12 mouse cellular contexts compared by ENCODE assay signal in the genomic region with DNA sequence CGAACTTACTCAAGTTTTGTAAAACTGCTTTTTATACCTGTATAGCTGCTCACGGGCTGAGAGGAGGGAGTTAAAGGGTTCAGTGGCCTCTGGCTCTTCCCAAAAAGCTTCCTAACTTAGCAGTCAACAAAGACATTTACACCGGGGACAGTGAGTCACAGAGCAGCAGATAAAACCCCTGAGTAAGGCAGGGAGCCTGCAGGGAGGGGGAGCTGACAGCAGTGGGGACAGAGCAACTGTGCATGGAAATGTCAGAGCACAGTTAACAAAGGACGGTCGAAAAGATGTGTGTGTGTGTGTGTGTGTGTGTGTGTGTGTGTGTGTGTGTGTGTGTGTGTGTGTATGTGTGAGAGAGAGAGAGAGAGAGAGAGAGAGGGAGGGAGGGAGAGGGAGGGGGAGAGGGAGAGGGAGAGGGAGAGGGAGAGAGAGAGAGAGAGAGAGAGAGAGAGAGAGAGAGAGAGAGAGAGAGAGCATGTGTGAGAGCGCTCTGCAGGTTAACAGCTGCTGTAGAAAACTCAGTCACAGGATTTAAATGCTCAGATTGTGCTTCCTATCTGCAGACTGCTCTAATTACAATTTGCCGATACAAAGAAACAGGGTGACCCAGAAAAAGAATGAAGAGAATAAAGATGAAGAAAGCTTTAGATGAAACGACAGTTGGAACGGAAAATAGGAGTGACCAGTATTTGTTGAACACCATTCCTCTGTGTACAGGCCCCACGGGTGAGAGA.
DNase-seq lines count a peak whose midpoint lies in the region; ATAC-seq and TF ChIP-seq lines count a peak whose summit lies in the region.
"Had no signal": no experiment of that assay in that cellular context is flagged by ENCODE, and none has a peak within 500 bp of the region (broad histone marks: within the 10 kb centered on the region; RNA-seq: fewer than 3 reads in every experiment).

No protein-coding gene starts in this region.

- H3K4me3 ChIP-seq in heart, embryonic 12.5 days: no peak overlapping the region
- H3K4me3 ChIP-seq in heart, adult 2 months: no peak overlapping the region
- no peak overlapping the region for H3K4me3 ChIP-seq in forebrain, embryonic 14.5 days (ENCODE audit: low read depth, low read length)
- no peak overlapping the region for H3K4me3 ChIP-seq in midbrain, postnatal 0 days (ENCODE audit: low read depth, low read length)
- H3K4me3 ChIP-seq: limb, embryonic 12.5 days; lung, embryonic 15.5 days had no signal

- H3K79me2 ChIP-seq in heart, adult 2 months (replicated peaks; ENCODE audit: control insufficient read depth, insufficient read depth, low read length): no peaks in the 10 kb centered on the region

- H3K27ac ChIP-seq in heart, embryonic 12.5 days (ENCODE audit: poor library complexity, severe bottlenecking): peak overlapping the region; percentile 54; the same call in 1 of the 2 replicates
- H3K27ac ChIP-seq in heart, adult 2 months: no peak overlapping the region
- H3K27ac ChIP-seq in forebrain, embryonic 14.5 days (ENCODE audit: low read depth, low read length): peak overlapping the region; percentile 39
- H3K27ac ChIP-seq in midbrain, postnatal 0 days (ENCODE audit: low read depth, low read length): no peak overlapping the region
- H3K27ac ChIP-seq: limb, embryonic 12.5 days; lung, embryonic 15.5 days had no signal

- 41% methylated on average over 10 of the region's 10 CpGs for WGBS in heart, embryonic 12.5 days
- 40% methylated on average over 10 of the region's 10 CpGs for WGBS in heart, adult 2 months
- 43% methylated on average over 10 of the region's 10 CpGs for WGBS in forebrain, embryonic 14.5 days
- WGBS in midbrain, postnatal 0 days: 39% methylated on average over 9 of the region's 10 CpGs

- H3K27me3 ChIP-seq in heart, embryonic 12.5 days (replicated peaks): no peaks in the 10 kb centered on the region
- H3K27me3 ChIP-seq in heart, adult 2 months (ENCODE audit: control insufficient read depth, insufficient read depth, low read length): no peaks in the 10 kb centered on the region
- H3K27me3 ChIP-seq in forebrain, embryonic 14.5 days (replicated peaks; ENCODE audit: control insufficient read depth, insufficient read depth, low read length): no peaks in the 10 kb centered on the region
- H3K27me3 ChIP-seq in midbrain, postnatal 0 days (ENCODE audit: insufficient read depth, low read length): no peaks in the 10 kb centered on the region
- H3K27me3 ChIP-seq: limb, embryonic 12.5 days; lung, embryonic 15.5 days had no signal

- peak overlapping the region; percentile 39 for H3K4me2 ChIP-seq in heart, embryonic 12.5 days
- no peak overlapping the region for H3K4me2 ChIP-seq in forebrain, embryonic 14.5 days (ENCODE audit: low read length)
- no peak overlapping the region for H3K4me2 ChIP-seq in midbrain, postnatal 0 days (ENCODE audit: low read depth, low read length, poor library complexity, severe bottlenecking)
- H3K4me2 ChIP-seq: limb, embryonic 12.5 days; lung, embryonic 15.5 days had no signal

- H3K36me3 ChIP-seq in heart, embryonic 12.5 days: peaks cover 2% of the 10 kb centered on the region; the same call in 1 of the 2 replicates
- H3K36me3 ChIP-seq in heart, adult 2 months (ENCODE audit: control insufficient read depth, insufficient read depth, low read length): peaks cover 16% of the 10 kb centered on the region
- no peaks in the 10 kb centered on the region for H3K36me3 ChIP-seq in forebrain, embryonic 14.5 days (ENCODE audit: control insufficient read depth, insufficient read depth, low read length)
- H3K36me3 ChIP-seq in midbrain, postnatal 0 days (ENCODE audit: insufficient read depth, low read length): peaks cover 8% of the 10 kb centered on the region; the same call in 1 of the 2 replicates
- H3K36me3 ChIP-seq: lung, embryonic 15.5 days had no signal

- intact Hi-C loops in heart, adult 2 months (cut with DNase I): no loop called here

- no peak for TF ChIP-seq EP300 in heart, adult 2 months (IDR thresholded peaks at IDR 0.05; ENCODE audit: insufficient read depth, low read depth, low read length)

- no peak overlapping the region for H3K9ac ChIP-seq in heart, embryonic 12.5 days
- H3K9ac ChIP-seq in heart, adult 2 months (ENCODE audit: low read depth, low read length): no peak overlapping the region
- peak overlapping the region; percentile 1; the same call in 1 of the 2 replicates for H3K9ac ChIP-seq in forebrain, embryonic 14.5 days (ENCODE audit: low read length)
- H3K9ac ChIP-seq in midbrain, postnatal 0 days (replicated peaks; ENCODE audit: low read length, poor library complexity, severe bottlenecking): no peak overlapping the region
- H3K9ac ChIP-seq: limb, embryonic 12.5 days; lung, embryonic 15.5 days had no signal

- H3K9me3 ChIP-seq in heart, embryonic 12.5 days (replicated peaks): no peaks in the 10 kb centered on the region
- no peaks in the 10 kb centered on the region for H3K9me3 ChIP-seq in forebrain, embryonic 14.5 days (replicated peaks; ENCODE audit: control insufficient read depth, low read length)
- no peaks in the 10 kb centered on the region for H3K9me3 ChIP-seq in midbrain, postnatal 0 days (ENCODE audit: low read length)
- H3K9me3 ChIP-seq: limb, embryonic 12.5 days; lung, embryonic 15.5 days had no signal

- TF ChIP-seq CTCF in heart, adult 2 months (IDR thresholded peaks at IDR 0.05): no peak
- TF ChIP-seq CTCF in midbrain, postnatal 0 days (IDR thresholded peaks at IDR 0.05): no peak

- H3K4me1 ChIP-seq in heart, embryonic 12.5 days (replicated peaks): peaks cover 41% of the 10 kb centered on the region
- H3K4me1 ChIP-seq in heart, adult 2 months (ENCODE audit: control insufficient read depth, insufficient read depth, low read length): peaks cover 14% of the 10 kb centered on the region
- peaks cover 3% of the 10 kb centered on the region for H3K4me1 ChIP-seq in forebrain, embryonic 14.5 days (ENCODE audit: control insufficient read depth, insufficient read depth, low read length)
- H3K4me1 ChIP-seq in midbrain, postnatal 0 days (ENCODE audit: insufficient read depth, low read length): no peaks in the 10 kb centered on the region
- H3K4me1 ChIP-seq: limb, embryonic 12.5 days had no signal

- no peak for TF ChIP-seq POLR2A in heart, adult 2 months (IDR thresholded peaks at IDR 0.05; ENCODE audit: insufficient read depth, low read depth, low read length)

- DNase-seq in heart, adult 2 months: no peak
- DNase-seq in adrenal gland, adult 8-10 months: peak; percentile 43
- DNase-seq in forebrain, embryonic 14.5 days (ENCODE audit: low spot score): peak; percentile 45
- peak; percentile 10 for DNase-seq in midbrain, postnatal 0 days (ENCODE audit: low spot score)
- DNase-seq in right cerebral cortex, adult 2 months (ENCODE audit: low spot score in 2 of 2): no peak
- DNase-seq in layer of hippocampus, postnatal 36 days: no peak
- DNase-seq: cerebellum, adult 11 months; right cerebral cortex, postnatal 14 days; thymus, postnatal 25 days had no signal

- no peak for ATAC-seq in heart, embryonic 12.5 days (ENCODE audit: insufficient number of reproducible peaks, low FRiP score)
- ATAC-seq in forebrain, embryonic 14.5 days: peak; percentile 68; the same call in 1 of the 2 replicates
- ATAC-seq in midbrain, postnatal 0 days (ENCODE audit: low FRiP score): no peak

Comparison
In these comparisons a context has a peak if more than half of its experiments do, and no peak if none do; other contexts are left out.
1. H3K27ac ChIP-seq: peak in heart, embryonic 12.5 days (single experiment) and forebrain, embryonic 14.5 days (single experiment); none in heart, adult 2 months (single experiment) and midbrain, postnatal 0 days (single experiment).
2. DNase-seq: peak in adrenal gland, adult 8-10 months (single experiment), forebrain, embryonic 14.5 days (single experiment) and midbrain, postnatal 0 days (single experiment); none in heart, adult 2 months (0 of 2), right cerebral cortex, adult 2 months (0 of 2) and layer of hippocampus, postnatal 36 days (0 of 2).